8 mouse cellular contexts compared by ENCODE assay signal in the genomic region with DNA sequence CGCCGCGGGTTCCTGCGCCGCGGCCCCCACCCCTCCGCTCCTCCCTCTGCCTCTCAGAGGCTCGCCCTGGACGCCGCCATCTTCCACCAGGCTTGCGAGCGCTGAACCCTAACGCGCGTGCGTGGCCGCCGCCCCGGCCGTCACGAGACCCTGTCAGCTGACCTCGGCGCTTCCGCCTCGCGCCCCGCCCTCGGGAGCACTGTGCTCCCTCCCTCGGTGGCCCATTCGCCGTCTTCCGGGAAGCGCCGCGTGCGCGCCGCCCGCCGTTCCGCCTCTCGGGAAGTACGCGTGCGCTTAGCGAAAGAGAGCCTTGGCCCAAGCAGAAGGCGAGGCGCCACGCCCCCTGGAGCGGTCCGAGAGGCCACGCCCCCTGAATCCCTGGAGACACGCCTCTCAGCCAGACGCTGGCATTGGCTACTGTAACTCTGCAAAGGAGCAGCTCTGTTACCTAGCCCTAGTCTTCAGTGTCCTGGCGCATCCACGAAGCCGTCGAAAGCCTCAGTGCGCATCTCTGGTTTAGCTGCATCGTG. TPM values are rescaled to one million over a fixed set of nuclear protein-coding genes. Genes with fewer than 3 reads are reported as not detected.
A peak's percentile ranks its signal among the peaks of the same experiment; 100 is the strongest.
DNase-seq lines count a peak whose midpoint lies in the region; ATAC-seq and TF ChIP-seq lines count a peak whose summit lies in the region.

Gene Dnajc13 (minus strand): TSS at position 108 of the 530 bp plus-strand sequence.

- H3K4me1 ChIP-seq in bone marrow macrophage, adult 2 months (ENCODE audit: control insufficient read depth, insufficient read depth, low read length), result peaks cover 19% of the 10 kb centered on the region
- peaks cover 6% of the 10 kb centered on the region for H3K4me1 ChIP-seq in embryonic fibroblast, embryonic 13.5 days (ENCODE audit: control insufficient read depth, insufficient read depth, low read length)
- H3K4me1 ChIP-seq in kidney, embryonic 14.5 days (ENCODE audit: control insufficient read depth, insufficient read depth, low read length), result peaks cover 13% of the 10 kb centered on the region
- H3K4me1 ChIP-seq in limb, embryonic 15.5 days, result peaks cover 19% of the 10 kb centered on the region

- H3K27me3 ChIP-seq in kidney, embryonic 14.5 days (ENCODE audit: control insufficient read depth, insufficient read depth, low read length), result no peaks in the 10 kb centered on the region
- H3K27me3 ChIP-seq in limb, embryonic 15.5 days, result no peaks in the 10 kb centered on the region

- no peaks in the 10 kb centered on the region for H3K9me3 ChIP-seq in kidney, embryonic 14.5 days (ENCODE audit: control insufficient read depth, low read length)
- H3K9me3 ChIP-seq in limb, embryonic 15.5 days, result no peaks in the 10 kb centered on the region

- peak; percentile 100 for DNase-seq in A20 (ENCODE audit: low read depth, low spot score)
- DNase-seq in heart, adult 9 months (ENCODE audit: low spot score in 2 of 2), result peak; percentile 98 to 99
- peak; percentile 97 to 99 for DNase-seq in monocyte, adult 2 months (ENCODE audit: low read depth in 1 of 2, low spot score in 2 of 2)
- peak; percentile 99 for DNase-seq in spleen, postnatal 36 days (ENCODE audit: low spot score in 2 of 2)

- H3K9ac ChIP-seq in kidney, embryonic 14.5 days (ENCODE audit: low read depth, low read length), result peak within 1 kb of the TSS; percentile 92
- H3K9ac ChIP-seq in limb, embryonic 15.5 days, result peak within 1 kb of the TSS; percentile 90

- under 1% methylated on average over 59 of the region's 60 CpGs for WGBS in kidney, embryonic 14.5 days
- under 1% methylated on average over 56 of the region's 60 CpGs for WGBS in limb, embryonic 15.5 days

- H3K4me2 ChIP-seq in kidney, embryonic 14.5 days (replicated peaks; ENCODE audit: low read depth, low read length), result peak within 1 kb of the TSS; percentile 63
- peak within 1 kb of the TSS; percentile 67 for H3K4me2 ChIP-seq in limb, embryonic 15.5 days

- peak; percentile 33; the same call in 1 of the 2 replicates for TF ChIP-seq POLR2A in bone marrow macrophage, adult 2 months (IDR thresholded peaks at IDR 0.05; ENCODE audit: borderline replicate concordance, low read depth, low read length)
- peak; percentile 84 for TF ChIP-seq POLR2A in embryonic fibroblast, embryonic 13.5 days (IDR thresholded peaks at IDR 0.05; ENCODE audit: low read depth, low read length)

- H3K4me3 ChIP-seq in bone marrow macrophage, adult 2 months (ENCODE audit: insufficient read depth, low read length), result peak within 1 kb of the TSS; percentile 86
- H3K4me3 ChIP-seq in embryonic fibroblast, embryonic 13.5 days (ENCODE audit: insufficient read depth, low read length), result peak within 1 kb of the TSS; percentile 96
- H3K4me3 ChIP-seq in kidney, embryonic 14.5 days (ENCODE audit: low read length), result peak within 1 kb of the TSS; percentile 97
- H3K4me3 ChIP-seq in limb, embryonic 15.5 days, result peak within 1 kb of the TSS; percentile 100

- no peaks in the 10 kb centered on the region for H3K36me3 ChIP-seq in kidney, embryonic 14.5 days (ENCODE audit: control insufficient read depth, insufficient read depth, low read length)
- no peaks in the 10 kb centered on the region for H3K36me3 ChIP-seq in limb, embryonic 15.5 days

- ATAC-seq in kidney, embryonic 14.5 days (ENCODE audit: low FRiP score, low TSS enrichment), result peak; percentile 97
- ATAC-seq in limb, embryonic 15.5 days (ENCODE audit: insufficient number of reproducible peaks, low FRiP score, low TSS enrichment, low read depth), result peak; percentile 96

- TF ChIP-seq CTCF in bone marrow macrophage, adult 2 months (IDR thresholded peaks at IDR 0.05; ENCODE audit: low read depth, low read length), result no peak
- TF ChIP-seq CTCF in embryonic fibroblast, embryonic 13.5 days (IDR thresholded peaks at IDR 0.05; ENCODE audit: borderline replicate concordance, insufficient read depth, low read length), result no peak

- peak within 1 kb of the TSS; percentile 78 for H3K27ac ChIP-seq in bone marrow macrophage, adult 2 months (ENCODE audit: insufficient read depth, low read depth, low read length)
- peak within 1 kb of the TSS; percentile 38 for H3K27ac ChIP-seq in embryonic fibroblast, embryonic 13.5 days (ENCODE audit: insufficient read depth, low read length)
- peak within 1 kb of the TSS; percentile 87 for H3K27ac ChIP-seq in kidney, embryonic 14.5 days (ENCODE audit: low read depth, low read length)
- peak within 1 kb of the TSS; percentile 91 for H3K27ac ChIP-seq in limb, embryonic 15.5 days

RNA-seq across cellular contexts. Expression of gene Dnajc13, which starts in this region (rescaled TPM):
- 65.0 and 86.1 TPM in 2 replicates for polyA plus RNA-seq in bone marrow macrophage, adult 2 months (2012; ENCODE audit: insufficient read depth, insufficient read length, missing spikeins)
- 107 and 109 TPM in 2 replicates for polyA plus RNA-seq in embryonic fibroblast, embryonic 13.5 days (2011; ENCODE audit: insufficient read length, low read depth, missing spikeins)
- 31.0 and 31.9 TPM in 2 replicates for polyA plus RNA-seq in kidney, embryonic 14.5 days (2014; fragmentation: Nextera tagmentation; extraction: Ambion mirVana)
- polyA plus RNA-seq in limb, embryonic 15.5 days (2015; fragmentation: Nextera tagmentation; extraction: Ambion mirVana), result 18.1 and 19.9 TPM in 2 replicates

Comparison
In these comparisons a context has a peak if more than half of its experiments do, and no peak if none do; other contexts are left out.
1. Peak in every context shown above with its lines: DNase-seq, ATAC-seq, H3K4me3 ChIP-seq and H3K27ac ChIP-seq.
2. H3K27ac ChIP-seq: peak in every context shown above with its lines; median percentile 91 in limb, embryonic 15.5 days; 87 in kidney, embryonic 14.5 days; 78 in bone marrow macrophage, adult 2 months; 38 in embryonic fibroblast, embryonic 13.5 days.